Mouse (Mus musculus) spleen, adult 2 months (tissue): ENCODE measurements around the gene Gns.

Experiments
- CTCF ChIP-seq: fragments of 200-500 bp; IDR thresholded peaks from 2 replicates; pipeline ENCODE4 v1.5.1; 2011; ENCODE audit warnings: mild to moderate bottlenecking, inconsistent platforms; ENCODE audit not compliant: insufficient read depth, insufficient read length, insufficient replicate concordance; ENCODE audit errors: extremely low read depth
- POLR2A ChIP-seq: fragments of 200-500 bp; IDR thresholded peaks from 2 replicates; pipeline ENCODE4 v1.6.1; 2011; ENCODE audit warnings: low read depth, low read length, inconsistent platforms

DNA sequence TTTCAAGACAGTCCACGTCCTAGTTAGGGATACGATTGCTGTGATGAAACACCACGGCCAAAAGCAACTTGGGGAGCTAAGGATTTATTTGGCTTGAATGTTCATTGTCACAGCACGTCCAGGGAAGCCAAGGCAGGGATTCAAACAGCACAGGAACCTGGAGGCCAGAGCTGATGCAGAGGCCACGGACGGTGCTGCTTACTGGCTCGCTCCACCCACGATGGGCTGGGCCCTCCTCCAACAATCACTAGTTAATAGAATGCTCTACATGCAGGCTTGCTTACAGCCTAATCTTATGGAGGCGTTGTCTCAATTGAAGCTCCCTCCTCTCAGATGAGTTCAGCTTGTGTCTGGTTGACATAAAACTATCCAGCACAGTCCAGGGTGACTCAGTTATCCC, 2.9 kb downstream of the Gns start:
- TF ChIP-seq POLR2A (no peak), CTCF (no peak)
